Mouse (Mus musculus) forebrain, embryonic 14.5 days (tissue): ENCODE data around the gene Zfp871. TPM values are rescaled to one million over a fixed set of nuclear protein-coding genes. Genes with fewer than 3 reads are reported as not detected.

Experiments
- ATAC-seq: fragments of 200-750 bp; cut with Nextera tagmentation; 2 replicates; pipeline ENCODE4 v1.8.0; 2017; ENCODE audit warnings: mild to moderate bottlenecking, moderate library complexity
- DNase-seq: peaks from one replicate; pipeline ENCODE4 v3.0.0-alpha.2; 2015; ENCODE audit warnings: low spot score
- H3K27ac ChIP-seq: fragments of 300-500 bp; sonication (generic); 2 replicates; pipeline ENCODE4 v1.5.1; 2014; ENCODE audit warnings: low read depth, mild to moderate bottlenecking, control low read depth, low read length, moderate library complexity
- H3K27me3 ChIP-seq: fragments of 300-500 bp; sonication (generic); replicated peaks from 2 replicates; pipeline ENCODE4 v1.6.1; 2014; ENCODE audit warnings: low read length, control low read depth, mixed read lengths; ENCODE audit not compliant: control insufficient read depth, insufficient read depth
- H3K36me3 ChIP-seq: fragments of 300-500 bp; sonication (generic); 2 replicates; pipeline ENCODE4 v1.6.1; 2014; ENCODE audit warnings: low read length, control low read depth; ENCODE audit not compliant: control insufficient read depth, insufficient read depth
- H3K4me1 ChIP-seq: fragments of 300-500 bp; sonication (generic); 2 replicates; pipeline ENCODE4 v1.6.1; 2014; ENCODE audit warnings: antibody characterized with exemption, low read length, control low read depth; ENCODE audit not compliant: control insufficient read depth, insufficient read depth
- H3K4me2 ChIP-seq: fragments of 300-500 bp; sonication (generic); 2 replicates; pipeline ENCODE4 v1.6.1; 2014; ENCODE audit warnings: mild to moderate bottlenecking, control low read depth, low read length
- H3K4me3 ChIP-seq: fragments of 300-500 bp; sonication (generic); 2 replicates; pipeline ENCODE4 v1.5.1; 2014; ENCODE audit warnings: low read depth, low read length, control low read depth
- H3K9ac ChIP-seq: fragments of 300-500 bp; sonication (generic); 2 replicates; pipeline ENCODE4 v1.6.1; 2014; ENCODE audit warnings: mild to moderate bottlenecking, low read length, control low read depth, moderate library complexity
- H3K9me3 ChIP-seq: fragments of 300-500 bp; sonication (generic); replicated peaks from 2 replicates; pipeline ENCODE4 v1.6.1; 2016; ENCODE audit warnings: low read length, control low read depth, mixed read lengths; ENCODE audit not compliant: control insufficient read depth
- WGBS: fragments of 180-500 bp; shearing (Covaris S2); extraction: QIAGEN DNeasy Blood & Tissue Kit; methylation state at CpG from one replicate; pipeline ENCODE4 v1.1.7; 2014; 5-methylcytosine and 5-hydroxymethylcytosine counted together
- polyA plus RNA-seq: library from polyadenylated mRNA; unstranded; fragments of >200 nt; fragmentation: Nextera tagmentation; extraction: Ambion mirVana; gene quantifications from 2 replicates; pipeline ENCODE4 v1.2.1, GENCODE M21; 2014

Gene Zfp871
- 44.1 and 72.0 TPM in 2 replicates for polyA plus RNA-seq

DNA sequence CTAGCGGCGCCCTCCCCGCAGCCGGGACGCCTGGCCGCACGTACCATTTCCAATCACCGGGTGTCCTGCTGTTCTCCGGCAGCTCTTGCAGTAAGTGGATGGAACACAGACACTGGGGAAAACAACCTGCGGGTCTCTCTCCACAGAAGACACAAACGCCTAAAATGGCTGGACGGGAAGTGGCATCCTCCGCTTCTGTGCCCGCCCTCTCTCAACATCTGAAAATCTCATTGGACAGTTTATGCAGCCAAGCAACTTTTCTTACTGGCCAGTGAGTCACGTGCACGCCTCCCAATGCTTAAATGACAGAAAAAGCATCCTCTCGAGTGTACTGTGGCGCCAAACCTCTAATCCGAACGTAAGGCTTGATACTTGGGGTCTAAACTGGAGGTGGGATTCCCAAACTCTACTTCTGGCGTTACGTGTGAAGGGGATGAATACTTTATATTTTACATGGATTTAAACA, at the start of gene Zfp871:
TSS of gene Zfp871 (minus strand) at position 194 of the 466 bp plus-strand sequence.
- H3K4me3 ChIP-seq, result peak within 1 kb of the TSS; percentile 82
- peaks cover 19% of the 10 kb centered on the region for H3K4me1 ChIP-seq
- peak within 1 kb of the TSS; percentile 67 for H3K4me2 ChIP-seq
- H3K27me3 ChIP-seq, result no peaks in the 10 kb centered on the region
- peaks cover 19% of the 10 kb centered on the region for H3K36me3 ChIP-seq
- DNase-seq, result peak; percentile 97
- H3K27ac ChIP-seq, result peak within 1 kb of the TSS; percentile 87
- ATAC-seq, result peak; percentile 99
- H3K9me3 ChIP-seq, result no peaks in the 10 kb centered on the region
- under 1% methylated on average over 22 of the region's 22 CpGs for WGBS
- peak within 1 kb of the TSS; percentile 94 for H3K9ac ChIP-seq

DNA sequence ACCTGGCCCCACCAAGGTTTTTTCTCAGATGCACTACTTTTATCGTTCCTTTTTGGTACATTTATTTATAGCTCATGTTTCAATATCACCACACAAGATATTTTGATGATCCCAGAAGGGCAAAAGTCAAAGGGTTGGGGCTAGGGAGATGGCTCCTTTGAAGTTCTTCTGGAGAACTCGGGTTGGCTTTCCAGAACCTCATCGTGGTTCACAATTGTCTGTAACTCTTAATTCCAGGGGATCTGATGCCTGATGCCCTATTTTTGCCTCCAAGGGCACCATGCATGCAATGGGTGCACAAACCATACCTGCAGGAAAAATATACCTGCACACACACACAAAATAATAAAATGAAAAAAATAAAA, 42.3 kb upstream of the Zfp871 start:
- H3K27ac ChIP-seq, result no peak overlapping the region
- no peaks in the 10 kb centered on the region for H3K9me3 ChIP-seq
- H3K36me3 ChIP-seq, result peaks cover 3% of the 10 kb centered on the region; the same call in 1 of the 2 replicates
- ATAC-seq (peak; percentile 32; the same call in 1 of the 2 replicates), DNase-seq (no peak)
- 39% methylated on average over 3 of the region's 3 CpGs for WGBS
- 0 out of 2 replicates have a peak overlapping the region, but pooled peaks have one; percentile 90 for H3K9ac ChIP-seq
- H3K27me3 ChIP-seq, result no peaks in the 10 kb centered on the region
- H3K4me3 ChIP-seq, result peak overlapping the region; percentile 66
- peaks cover 6% of the 10 kb centered on the region; the same call in 1 of the 2 replicates for H3K4me1 ChIP-seq
- H3K4me2 ChIP-seq, result peak overlapping the region; percentile 79

DNA sequence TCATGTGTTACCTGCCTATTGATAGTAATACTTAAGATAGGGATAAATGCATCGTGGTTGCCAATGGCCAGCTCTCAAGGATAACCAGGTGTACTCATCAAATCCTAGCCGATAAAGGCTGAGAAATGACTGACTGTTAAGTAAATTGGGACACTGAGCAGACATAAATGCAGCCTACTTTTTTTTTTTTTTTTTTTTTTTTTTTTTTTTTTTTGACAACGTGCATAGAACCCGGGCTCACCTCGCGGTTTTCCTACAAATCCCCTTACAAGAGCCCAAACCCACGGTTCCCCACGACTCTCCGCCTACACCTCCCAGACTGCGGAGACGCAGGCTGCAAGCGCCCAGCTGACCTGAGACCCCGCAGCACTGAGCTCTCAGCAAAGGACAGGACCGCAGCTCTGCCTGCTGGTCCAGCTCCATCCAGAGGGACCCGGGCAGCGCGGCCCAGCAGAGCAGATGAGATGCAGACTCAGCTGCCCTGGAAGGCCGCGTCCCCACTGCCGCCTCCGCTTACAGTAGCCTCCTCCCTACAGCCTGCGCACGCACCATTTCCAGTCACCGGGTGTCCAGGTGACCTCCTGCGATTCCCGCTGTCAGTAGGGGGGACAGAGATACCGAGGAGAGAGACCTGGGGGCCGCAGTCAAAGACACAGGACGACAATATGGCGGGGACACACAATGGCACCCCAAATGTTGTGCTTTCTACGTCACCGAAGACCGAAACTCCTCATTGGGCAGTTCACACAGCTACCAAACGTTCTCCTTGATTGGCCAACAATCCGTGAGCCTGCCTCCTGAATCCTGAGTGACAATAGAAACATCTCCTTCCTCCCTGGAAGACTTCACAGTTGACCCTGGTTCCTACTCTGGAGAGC, 41.7 kb upstream of the Zfp871 start, which contains the start of gene Zfp799:
TSS of gene Zfp799 (minus strand) at position 722 of the 878 bp plus-strand sequence.
- 3% methylated on average over 35 of the region's 35 CpGs for WGBS
- H3K9me3 ChIP-seq, result no peaks in the 10 kb centered on the region

DNA sequence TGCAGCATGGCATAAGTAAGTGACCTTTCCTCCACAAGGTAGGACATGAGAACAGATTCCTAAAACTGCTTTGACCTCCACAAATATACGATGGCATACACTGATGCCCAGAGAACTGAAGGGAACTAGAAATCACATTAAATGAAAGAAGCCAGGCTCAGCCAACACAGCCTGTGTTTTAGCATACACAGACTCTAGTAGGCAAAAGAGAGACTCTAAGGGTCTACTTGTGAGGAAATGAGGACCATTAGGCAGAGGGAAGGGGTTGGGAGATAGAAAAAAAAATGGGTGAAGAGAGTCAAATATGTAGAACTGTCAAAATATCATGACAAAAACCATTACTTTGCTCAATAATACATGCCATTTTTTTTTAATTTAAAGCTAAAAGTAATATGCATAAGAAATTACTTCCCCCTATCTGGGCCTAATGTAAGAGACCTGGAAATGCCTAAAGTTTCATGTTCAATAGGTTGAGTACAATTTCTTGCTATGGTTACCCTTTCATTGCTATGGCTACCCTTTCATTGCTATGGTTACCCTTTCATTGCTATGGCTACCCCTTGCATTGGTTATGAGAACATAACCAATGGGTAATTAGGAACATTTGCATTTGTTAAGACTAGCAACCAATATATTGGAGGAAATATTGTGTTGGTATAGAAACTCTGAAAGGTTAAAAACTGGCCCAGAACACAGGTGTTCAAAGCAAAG, 28.1 kb upstream of the Zfp871 start:
- Histone ChIP-seq H3K4me3 (no peak overlapping the region), H3K4me1 (0 out of 2 replicates have a peak, but pooled peaks cover 4% of the 10 kb centered on the region), H3K9ac (no peak overlapping the region), H3K27me3 (no peaks in the 10 kb centered on the region), H3K27ac (peak overlapping the region; percentile 2; the same call in 1 of the 2 replicates), H3K4me2 (0 out of 2 replicates have a peak overlapping the region, but pooled peaks have one; percentile 6), H3K36me3 (peaks cover 37% of the 10 kb centered on the region), H3K9me3 (no peaks in the 10 kb centered on the region)
- WGBS, result 38% methylated on average over 1 of the region's 1 CpGs
- DNase-seq (peak; percentile 68), ATAC-seq (peak; percentile 71)

More for the DNA sequence above, 41.7 kb upstream of the Zfp871 start, which contains the start of gene Zfp799:
- peaks cover 8% of the 10 kb centered on the region for H3K36me3 ChIP-seq
- H3K27me3 ChIP-seq, result no peaks in the 10 kb centered on the region
- H3K27ac ChIP-seq, result peak within 1 kb of the TSS; percentile 74
- H3K9ac ChIP-seq, result peak within 1 kb of the TSS; percentile 90
- DNase-seq, result peak; percentile 98
- peaks cover 6% of the 10 kb centered on the region; the same call in 1 of the 2 replicates for H3K4me1 ChIP-seq
- H3K4me3 ChIP-seq, result peak within 1 kb of the TSS; percentile 66
- ATAC-seq, result peak; percentile 100
- peak within 1 kb of the TSS; percentile 79 for H3K4me2 ChIP-seq

DNA sequence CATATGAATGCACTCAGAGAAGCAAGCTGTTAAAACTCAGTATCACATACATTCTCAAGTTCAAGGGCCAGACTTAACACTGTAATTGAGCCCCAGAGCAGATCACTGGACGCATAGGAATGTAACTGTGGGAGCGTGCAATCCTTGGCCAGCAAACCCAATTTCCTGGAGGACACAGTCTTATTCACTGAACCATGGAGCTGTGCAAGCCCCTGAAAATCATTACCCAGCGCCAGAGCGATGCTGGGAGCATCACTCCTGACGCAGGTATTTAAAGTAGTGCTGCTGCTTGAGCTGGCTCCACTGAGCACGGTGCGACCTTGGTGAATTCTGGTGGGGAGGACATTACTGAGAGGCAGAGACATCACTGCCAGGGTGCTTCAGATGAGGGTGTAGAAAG, 26.0 kb upstream of the Zfp871 start:
- H3K36me3 ChIP-seq, result peaks cover 19% of the 10 kb centered on the region
- H3K27ac ChIP-seq, result no peak overlapping the region
- DNase-seq (no peak), ATAC-seq (no peak)
- H3K4me3 ChIP-seq, result no peak overlapping the region
- 85% methylated on average over 7 of the region's 7 CpGs for WGBS
- H3K4me2 ChIP-seq, result no peak overlapping the region
- H3K27me3 ChIP-seq, result no peaks in the 10 kb centered on the region
- H3K9ac ChIP-seq, result no peak overlapping the region
- peaks cover 7% of the 10 kb centered on the region; the same call in 1 of the 2 replicates for H3K4me1 ChIP-seq
- no peaks in the 10 kb centered on the region for H3K9me3 ChIP-seq

DNA sequence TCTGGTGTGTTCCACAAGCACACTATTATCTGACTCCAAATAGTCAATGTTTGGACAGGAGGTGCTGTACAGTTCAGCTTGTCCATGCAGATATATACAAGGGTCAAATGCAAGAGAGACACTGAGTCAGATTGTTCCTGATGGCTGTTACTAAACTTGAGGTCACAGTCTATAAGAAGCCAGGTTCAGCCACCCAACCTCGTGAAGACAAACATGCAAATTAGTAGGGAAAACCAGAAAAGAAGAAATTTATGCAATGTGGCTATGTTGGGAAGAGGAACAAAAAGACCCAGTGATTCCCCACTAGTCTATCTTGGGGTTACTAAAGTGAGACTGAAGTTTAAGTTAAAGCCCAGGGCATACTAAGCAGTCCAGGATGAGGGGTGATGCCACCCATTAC, 22.6 kb upstream of the Zfp871 start:
- Histone ChIP-seq H3K36me3 (0 out of 2 replicates have a peak, but pooled peaks cover 5% of the 10 kb centered on the region), H3K27ac (no peak overlapping the region), H3K4me2 (peak overlapping the region; percentile 69; the same call in 1 of the 2 replicates), H3K9me3 (no peaks in the 10 kb centered on the region), H3K4me3 (no peak overlapping the region), H3K4me1 (peaks cover 11% of the 10 kb centered on the region; the same call in 1 of the 2 replicates), H3K27me3 (no peaks in the 10 kb centered on the region), H3K9ac (no peak overlapping the region)
- ATAC-seq (no peak), DNase-seq (no peak)
- 32% methylated on average over 1 of the region's 1 CpGs for WGBS

DNA sequence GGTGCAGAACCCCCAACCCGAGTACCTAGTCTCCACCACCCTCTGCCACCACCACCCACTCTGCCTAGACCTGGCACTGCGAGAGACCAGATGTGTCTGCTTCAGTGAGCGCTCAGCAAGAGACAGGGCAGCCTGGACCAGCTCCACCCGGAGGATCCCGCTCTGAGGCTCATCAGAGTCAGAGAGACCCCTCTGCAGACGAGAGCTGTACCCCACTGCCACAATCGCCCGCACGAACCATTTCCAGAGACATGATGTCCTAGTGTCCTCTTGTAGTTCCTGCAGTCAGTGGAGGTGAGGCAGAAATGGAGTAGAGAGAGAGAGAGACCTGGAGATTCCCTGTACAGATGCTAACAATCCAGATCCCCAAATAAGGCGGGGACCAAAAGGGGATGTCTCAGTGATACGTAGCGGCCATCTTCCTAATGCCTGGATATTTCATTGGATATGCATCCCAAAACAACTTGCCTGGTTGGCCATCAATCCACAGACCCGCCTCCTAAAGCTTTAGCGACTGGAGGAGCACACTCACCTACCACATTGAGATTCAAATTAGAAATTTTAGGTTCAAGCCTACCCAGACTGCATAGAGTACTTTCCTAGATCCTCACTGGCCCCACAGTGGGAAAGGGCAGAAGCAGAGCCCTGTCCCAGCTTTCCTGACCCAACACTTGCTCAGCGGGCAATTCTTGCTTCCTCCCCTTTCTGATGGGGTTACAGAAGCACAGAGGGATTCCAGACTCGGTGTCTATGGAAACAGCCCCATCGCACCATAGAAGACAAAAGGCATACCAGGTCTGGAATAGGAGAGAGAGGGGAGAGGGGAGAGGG, 21.7 kb upstream of the Zfp871 start, which contains the start of gene Zfp811:
TSS of gene Zfp811 (minus strand) at position 388 of the 831 bp plus-strand sequence.
- WGBS, result 1% methylated on average over 17 of the region's 17 CpGs
- peak within 1 kb of the TSS; percentile 80 for H3K9ac ChIP-seq
- H3K27me3 ChIP-seq, result no peaks in the 10 kb centered on the region
- no peaks in the 10 kb centered on the region for H3K9me3 ChIP-seq
- H3K4me2 ChIP-seq, result peak within 1 kb of the TSS; percentile 69
- H3K27ac ChIP-seq, result peak within 1 kb of the TSS; percentile 89
- 0 out of 2 replicates have a peak, but pooled peaks cover 1% of the 10 kb centered on the region for H3K36me3 ChIP-seq
- peaks cover 11% of the 10 kb centered on the region; the same call in 1 of the 2 replicates for H3K4me1 ChIP-seq
- ATAC-seq (peak; percentile 92), DNase-seq (peak; percentile 95)
- peak within 1 kb of the TSS; percentile 59 for H3K4me3 ChIP-seq
